Mouse (Mus musculus) ovary, adult 18-20 months (tissue): Measurements from ENCODE around the gene Il6ra.
"Not testable (repeated sequence)": the region's sequence is repeated elsewhere in the genome, so short reads cannot be mapped to it uniquely, and the experiment has no call there.

Experiments used
- DNase-seq: peaks from one replicate; pipeline ENCODE4 v3.0.0; 2022; ENCODE audit warnings: low spot score, mixed read lengths

Il6ra gene

DNA sequence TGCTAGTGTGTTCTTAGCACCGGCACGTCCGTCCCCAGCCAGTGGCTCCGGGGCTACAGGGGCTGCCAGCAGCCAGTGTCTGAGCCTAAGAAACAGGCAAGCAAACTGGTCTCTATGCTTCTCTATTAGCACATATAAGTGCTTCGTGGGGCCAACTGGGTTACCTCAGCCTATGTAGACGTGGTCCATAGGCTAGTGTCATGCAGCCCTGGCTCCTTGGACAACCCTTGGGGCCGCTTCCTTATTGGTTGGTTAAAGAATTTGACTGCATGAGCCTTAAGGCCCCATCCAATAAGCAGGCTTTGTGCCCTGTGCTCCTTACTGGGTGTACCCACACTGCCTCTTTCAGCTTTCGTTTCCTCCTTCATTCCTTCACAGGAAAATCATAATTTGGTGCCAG, 37.2 kb downstream of the Il6ra start:
- no peak for DNase-seq

DNA sequence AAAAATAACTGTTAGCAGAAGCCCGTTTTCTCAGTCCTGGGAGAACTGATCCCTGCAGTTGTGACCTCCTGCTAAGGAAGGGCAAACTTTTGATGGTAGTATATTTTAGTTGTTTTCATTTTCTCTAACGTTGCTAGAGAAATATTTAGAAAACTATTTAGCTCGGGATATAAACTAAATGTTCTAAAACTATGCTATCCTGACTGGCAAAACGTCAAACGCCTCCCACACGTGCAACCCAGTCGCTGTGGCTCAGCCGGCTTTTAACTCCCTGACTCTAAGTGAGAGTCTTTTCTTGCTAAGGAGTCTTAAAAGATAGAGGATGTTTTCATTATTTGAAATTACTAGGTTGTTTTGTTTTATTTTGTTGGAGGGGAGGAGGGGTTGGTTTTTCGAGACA, 38.0 kb downstream of the Il6ra start:
- DNase-seq: no peak

DNA sequence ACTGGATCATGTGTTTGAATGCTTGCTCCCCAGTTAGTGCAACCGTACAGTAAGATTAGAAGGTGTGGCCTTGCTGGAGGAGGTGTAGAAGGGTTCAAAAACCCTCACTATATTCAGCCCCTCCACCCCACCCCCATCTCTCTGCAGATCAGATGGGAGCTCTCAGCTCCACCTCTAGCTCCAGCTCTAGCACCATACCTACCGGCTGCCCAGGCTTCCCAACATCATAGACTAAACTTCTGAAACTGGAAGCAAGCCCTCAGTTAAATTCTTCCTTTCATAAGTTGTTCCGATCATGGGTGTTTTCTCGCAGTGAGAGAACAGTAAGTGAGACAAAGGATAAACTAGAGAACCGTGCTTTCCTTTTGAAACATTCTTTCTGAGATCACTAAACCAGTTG, 38.9 kb downstream of the Il6ra start:
- no peak for DNase-seq

DNA sequence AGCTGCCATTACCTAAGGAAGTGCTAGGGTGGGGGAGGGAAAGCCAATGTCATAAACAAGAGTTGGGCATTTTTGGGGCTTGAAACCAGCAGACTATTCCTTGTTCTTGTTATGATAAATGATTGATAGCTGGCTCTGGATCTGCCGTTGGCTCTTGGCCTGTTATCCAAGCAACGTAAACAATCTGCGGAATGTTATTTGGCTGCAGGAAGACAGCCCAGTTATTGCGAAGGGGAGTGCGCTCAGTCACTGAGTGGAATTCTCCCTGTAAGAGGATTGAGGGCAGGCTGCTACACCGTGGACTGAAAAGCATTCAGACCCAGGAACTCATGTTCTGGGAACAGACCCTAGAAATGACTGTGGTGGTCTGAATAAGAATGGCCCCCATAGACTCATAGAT, 40.3 kb downstream of the Il6ra start:
- no peak for DNase-seq

DNA sequence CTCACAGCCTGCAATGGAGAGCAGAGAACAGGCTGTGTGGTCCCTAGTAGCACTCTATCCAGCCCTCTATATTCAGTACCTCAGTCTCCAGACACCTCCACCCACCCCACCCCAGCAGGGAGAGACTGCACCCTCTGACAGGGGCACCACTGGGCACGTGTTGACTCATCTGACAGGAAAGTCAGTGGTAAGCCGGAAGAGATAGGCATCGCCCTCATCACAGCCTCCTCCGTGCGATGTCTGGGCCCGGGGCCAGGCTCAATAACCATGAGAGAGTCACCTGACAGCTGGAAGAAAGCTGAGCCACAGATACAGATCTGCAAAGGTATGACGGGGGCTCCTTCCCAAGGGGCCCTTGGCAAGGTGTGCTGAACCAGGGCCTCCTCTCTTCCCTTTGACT, 40.8 kb downstream of the Il6ra start:
- no peak for DNase-seq

DNA sequence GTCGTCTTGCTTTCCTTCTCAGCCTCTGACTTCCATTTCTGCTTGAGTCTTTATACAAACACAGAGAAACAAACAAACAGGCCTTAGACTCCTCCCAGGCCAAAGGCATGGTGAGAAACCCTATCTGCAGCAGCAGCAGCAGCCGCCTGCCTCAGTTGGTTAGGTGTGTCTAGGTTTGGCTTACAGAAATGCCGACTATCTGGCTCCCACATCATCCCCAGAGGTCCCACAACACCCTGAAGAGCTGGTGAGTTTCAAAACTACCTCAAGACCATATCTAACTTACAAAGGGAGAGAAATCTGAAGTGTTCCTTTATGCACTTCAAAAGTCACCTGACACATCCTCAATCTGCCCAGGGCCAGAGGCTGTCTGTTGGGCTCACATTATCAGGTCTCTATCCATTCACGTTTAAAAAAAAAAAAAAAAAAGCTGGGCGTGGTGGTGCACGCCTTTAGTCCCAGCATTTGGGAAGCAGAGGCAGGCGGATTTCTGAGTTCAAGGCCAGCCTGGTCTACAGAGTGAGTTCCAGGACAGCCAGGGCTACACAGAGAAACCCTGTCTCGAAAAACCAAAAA, 41.6 kb downstream of the Il6ra start:
- DNase-seq: no peak

DNA sequence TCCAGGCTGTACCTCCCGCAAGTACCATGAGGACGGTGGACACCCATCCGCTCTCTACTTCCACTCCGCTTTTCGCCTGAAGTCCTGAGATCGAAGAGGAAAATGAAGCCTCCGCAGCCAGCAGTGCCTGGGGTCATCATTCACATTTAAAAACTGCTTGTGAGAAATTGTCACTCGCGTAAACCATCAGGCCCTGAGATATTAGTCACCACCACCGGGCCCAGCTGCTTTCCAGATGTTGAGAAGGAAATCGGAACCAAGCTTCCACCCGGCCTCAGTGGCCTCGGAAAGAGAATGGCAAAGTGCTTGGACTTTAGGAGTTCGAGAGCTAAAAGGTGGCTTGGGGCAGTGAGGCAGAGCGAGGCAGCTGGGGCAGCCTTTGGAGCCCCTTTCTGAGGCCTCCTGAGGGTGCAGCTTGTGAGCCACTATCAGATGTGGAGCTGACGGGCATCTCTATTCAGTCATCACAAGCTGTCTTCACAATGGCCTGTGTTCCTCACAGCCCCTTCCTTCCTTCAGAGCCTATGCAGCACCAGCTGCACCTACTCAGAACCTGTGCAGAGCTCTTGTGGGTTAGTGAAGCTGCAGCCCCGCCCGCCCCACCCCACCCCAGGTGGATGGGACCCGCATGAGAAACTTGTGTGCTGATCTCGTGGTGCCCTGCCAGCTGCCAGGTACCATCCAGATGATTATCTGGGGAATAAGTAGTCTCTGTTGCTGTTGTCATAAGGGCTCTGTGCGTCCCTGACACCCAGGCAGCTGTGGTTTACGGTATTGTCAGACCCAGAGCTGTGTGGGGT, 42.3 kb downstream of the Il6ra start:
- no peak for DNase-seq

DNA sequence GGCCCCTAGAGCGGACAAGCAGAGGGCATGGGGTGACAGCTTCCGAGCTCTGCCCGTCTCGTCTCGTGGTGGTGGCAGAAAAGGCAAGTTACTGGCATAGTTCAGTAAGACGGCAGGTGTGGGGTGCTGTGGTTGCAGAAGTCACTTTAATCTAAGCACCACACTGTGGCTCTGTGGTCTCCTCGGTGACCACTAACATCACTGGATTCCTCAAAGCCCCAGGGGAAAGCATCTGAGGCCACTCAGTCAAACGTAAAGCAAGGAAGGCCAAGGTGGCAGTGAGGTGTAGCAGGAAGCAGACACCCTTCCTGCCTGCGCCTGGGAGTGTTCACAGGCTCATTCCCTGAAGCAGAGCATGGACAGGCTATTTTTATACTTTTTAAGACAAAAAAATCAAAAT, 43.4 kb downstream of the Il6ra start:
- no peak for DNase-seq

DNA sequence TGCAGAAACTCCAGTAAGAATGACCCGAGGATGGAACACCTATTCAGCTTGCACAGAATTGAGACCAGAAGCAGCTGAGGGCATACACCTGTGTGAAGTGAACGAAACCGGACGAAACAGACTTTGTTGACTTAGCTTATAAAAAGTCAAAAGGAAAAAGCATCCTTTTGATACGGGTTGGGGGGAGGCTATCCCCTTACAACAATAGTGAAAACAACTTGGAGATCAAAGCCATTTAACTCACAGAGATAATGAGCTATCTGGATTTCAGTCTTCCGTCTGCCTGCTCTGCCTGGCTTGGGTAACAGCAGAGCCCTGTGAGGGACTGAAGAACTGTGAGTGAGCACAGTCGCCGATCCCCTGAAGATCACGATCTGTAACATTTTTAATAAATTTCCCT, 44.0 kb downstream of the Il6ra start:
- no peak for DNase-seq

DNA sequence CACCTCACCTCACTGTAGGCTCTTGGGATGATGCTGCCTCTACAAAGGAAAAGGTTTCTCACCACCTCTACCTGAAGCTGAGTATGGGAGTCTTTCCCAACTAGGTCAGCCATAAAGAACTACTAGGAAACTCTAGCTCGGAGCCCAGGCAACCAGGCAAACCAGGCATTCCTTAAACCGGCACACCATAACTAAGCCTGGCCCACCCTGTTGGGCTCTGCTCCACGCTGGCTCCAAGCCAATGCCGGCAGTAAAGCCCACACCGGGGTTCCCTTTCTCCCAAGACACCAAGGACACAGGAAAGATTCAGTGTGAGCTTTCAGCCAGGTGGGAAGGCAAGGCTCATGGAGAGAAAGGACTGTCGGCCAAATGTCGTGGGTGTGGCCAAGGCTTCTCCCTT, 44.6 kb downstream of the Il6ra start:
- DNase-seq: no peak

DNA sequence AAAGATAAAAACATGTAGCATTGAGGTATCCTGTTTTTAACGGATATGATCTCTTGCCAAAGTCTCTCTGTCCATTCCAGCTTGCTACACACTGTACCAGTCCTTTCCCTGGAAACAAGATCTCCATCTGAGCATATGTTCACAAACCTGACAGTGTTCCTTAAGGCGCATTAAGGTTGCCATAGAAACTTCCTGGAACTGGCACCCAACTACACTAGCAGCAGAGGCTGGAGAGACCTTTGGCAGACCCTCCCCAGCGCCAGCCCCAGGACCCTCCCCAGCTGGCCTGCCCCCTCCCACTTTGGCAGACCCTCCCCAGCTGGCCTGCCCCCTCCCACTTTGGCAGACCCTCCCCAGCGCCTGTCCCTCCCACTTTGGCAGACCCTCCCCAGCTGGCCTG, 45.3 kb downstream of the Il6ra start:
- no peak for DNase-seq

DNA sequence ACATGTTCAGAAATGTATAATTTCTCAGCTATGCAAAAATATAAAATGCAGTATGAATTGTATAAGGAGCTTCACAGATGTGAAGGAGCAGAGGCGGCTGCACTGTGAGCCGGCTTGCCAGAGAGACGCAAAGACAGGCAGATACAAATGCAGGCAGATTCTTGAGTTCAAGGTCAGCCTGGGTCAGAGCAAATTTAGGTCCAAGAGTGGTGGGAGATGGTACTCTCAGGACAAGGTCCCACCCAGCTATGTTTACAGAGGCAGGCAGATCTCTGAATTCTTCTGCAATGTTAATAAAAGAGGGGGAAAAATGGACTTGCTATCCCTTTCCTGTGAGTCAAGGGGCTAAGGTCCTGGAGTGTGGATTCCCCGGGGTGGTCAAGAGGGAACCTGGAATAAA, 47.2 kb downstream of the Il6ra start:
- no peak for DNase-seq

DNA sequence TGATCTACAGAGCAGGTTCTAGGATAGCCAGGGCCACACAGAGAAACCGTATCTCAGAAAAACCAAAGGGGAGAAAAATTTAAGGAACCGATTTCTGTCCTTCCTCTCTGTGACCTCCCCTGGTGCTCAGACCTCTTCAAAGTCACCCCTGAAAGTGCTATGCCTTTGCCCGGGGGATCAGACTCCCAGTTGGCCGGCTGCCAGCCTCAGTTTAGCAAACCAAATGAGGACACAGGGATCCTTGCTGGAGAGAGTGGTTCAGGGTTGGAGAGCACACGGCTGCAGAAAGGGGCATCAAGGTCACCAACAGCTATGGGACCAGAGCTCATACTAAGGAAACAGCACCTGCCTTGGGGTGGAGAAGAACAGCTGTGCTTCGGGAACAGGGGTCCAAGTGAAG, 48.0 kb downstream of the Il6ra start:
- no peak for DNase-seq

DNA sequence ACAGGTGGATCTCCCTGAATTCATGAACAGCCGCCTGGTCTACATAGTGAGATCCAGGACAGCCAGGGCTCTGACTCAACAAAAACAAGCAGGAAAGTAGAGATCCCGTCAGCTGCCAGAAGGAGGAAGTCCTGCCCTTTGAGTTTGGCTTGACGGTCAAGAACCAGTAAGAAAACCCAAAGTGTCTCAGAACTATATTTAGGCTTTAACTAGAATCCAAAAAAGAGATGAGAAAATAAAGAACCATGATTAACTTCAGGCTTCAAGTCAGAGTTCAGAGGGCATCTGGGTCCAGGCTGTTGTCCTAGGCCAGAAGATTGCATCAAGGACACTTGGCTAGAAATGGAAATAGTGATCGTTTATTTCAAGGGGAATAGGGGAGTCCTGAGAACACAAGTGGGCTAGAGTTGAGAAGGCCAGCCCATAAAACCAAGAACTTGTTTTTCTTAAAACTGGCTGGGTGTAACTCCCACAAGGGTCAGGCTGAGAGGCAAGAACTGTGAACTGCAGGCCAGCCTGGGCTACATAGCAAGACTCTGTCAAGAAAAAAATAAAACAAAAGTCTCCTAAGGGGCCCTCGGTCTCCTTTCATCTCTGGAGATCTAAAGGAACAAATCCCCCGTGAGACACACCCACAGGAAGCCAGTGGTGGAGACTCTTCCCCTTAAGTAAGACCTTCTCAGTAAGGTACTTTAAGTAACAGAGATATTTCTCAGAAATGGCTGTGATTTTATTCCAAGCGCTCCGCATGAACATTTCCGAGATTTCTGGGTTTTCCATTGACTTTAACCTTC, 49.1 kb downstream of the Il6ra start:
- DNase-seq: no peak

DNA sequence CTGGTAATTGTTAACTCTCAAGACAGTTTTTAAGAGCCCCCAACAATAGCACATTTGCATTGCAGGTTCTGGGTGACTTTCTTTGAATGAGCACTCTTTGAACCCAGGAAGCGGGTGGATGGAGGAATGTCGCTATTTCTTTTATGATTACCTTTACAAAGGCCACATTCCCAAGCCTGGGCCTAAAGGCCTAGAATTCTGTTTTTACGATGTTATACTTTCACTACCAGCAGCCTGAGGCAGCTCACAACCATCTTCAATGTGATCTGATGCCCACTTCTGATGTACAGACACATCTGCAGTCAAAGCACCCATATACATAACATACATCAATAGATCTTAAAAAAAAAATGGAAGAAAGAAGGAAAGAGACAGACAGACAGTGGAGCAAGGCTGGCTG, 49.7 kb downstream of the Il6ra start:
- DNase-seq: not testable (repeated sequence)

DNA sequence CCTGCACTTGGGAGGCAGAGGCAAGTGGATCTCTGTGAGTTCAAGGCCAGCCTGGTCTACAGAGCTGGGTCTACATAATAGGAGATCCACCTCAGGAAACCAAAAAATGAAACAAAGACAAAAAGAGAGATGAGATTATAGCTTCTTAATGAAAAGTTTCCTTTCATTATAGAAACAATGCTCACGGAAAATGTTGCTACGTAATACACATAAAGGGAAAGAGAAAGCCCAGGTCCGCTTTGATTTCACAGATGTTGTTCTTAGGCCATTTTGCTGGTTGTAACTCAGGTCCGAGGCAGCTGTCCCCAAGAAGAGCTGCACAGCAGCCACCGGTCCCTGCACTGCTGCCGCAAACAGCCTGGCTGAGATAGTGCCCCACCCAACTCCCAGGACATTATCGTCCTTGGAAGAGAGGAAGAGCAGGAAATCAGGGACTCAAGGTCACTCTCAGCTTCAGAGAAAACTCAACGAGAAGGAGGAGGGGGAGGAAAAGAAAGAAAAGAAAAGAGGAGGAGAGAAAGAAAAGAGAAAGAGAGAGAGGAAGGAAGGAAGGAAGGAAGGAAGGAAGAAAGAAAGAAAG, 50.7 kb downstream of the Il6ra start:
- no peak for DNase-seq

DNA sequence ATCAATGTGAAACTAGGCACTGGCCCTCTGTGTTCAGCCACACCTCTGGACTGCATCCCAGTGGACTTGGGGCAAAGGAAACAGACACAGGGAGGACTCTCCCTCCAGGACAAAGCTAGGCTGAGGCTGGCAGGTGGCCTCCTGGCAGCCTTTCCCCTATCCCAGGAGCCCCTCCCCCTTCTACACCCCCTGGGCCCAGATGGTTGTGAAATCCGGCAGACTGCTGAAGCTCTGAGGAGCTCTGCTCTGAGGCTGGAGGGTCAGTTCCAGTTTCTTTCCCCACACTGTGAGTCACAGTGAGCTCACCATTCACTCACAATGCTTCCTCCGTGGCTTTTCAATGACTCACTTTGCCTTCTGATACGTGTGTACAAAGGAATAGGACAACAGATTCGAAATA, 51.9 kb downstream of the Il6ra start:
- peak; percentile 69 for DNase-seq

DNA sequence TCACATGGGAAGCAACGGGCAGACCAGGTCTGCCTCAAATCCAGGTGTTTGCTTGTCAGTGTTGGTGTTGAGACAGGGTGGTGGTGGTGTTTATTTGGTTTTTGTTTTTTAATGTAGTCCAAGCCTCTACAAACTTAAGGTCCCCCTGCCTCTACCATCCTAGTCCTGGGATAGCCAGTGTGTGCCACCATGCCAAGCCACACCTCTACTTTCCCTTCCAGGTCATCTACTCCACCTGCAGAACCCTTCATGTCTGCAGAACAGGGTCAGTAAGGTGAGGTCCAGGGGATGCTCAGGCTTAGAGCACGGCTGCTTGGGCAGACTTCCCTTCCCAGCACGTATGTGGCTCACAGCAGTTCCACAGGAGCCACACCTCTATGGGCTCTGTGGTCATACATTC, 52.7 kb downstream of the Il6ra start:
- no peak for DNase-seq

DNA sequence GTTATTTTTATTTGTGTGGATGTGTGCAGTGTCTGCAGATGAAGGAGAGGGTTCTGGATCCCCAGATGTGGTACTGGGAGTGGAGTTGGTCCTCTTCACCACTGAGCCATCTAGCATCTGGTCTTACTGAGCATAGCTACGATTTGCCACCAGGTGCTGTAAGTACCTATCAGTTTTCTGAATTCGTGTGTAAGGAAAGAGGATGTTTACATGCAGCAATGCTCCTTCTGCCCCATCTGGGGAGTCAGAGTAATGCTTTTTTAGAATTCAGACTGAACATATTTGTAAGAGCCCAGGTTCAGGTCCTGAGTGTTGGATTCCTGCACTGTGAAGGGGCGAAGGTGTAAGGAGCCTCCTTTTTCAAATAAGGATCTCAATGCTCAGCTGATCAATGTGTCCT, 53.1 kb downstream of the Il6ra start:
- no peak for DNase-seq

DNA sequence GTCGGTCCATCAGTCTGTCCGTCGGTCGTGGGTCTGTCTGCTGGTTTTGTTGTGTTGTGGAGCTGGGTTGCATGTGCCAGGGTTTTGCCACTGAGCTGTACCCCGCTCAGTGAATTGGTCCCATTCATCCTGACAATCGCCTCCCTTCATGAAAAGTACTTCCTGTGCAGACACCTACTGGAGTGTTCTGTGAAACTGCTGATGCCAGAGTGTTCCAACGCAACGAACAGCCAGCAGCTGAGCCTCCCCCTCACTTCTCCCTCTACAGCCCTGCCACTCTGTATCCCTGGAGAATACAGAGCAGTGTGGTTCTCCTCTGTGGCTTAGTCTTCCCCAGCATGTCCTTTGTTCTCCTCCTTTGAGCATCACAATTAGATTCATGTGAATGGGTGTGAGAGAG, 54.1 kb downstream of the Il6ra start:
- no peak for DNase-seq

DNA sequence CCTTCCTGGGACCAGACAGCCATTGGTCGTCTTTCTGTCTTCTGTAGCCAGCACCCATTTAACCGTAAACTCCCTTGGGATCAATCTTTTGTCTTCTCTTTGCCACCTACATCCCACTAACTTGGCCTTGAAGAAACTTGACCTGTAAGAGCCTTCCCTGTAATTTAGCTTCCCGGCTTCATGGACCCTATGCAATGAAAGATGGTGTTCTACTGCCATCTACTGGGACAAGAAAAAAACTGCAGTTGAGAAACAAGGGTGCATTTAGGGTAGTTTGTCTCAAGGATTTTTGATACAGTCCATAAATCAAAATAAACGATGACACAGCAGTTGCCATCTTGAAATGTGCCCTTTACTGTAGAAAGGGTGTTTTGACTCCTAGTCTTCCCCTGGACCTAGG, 54.9 kb downstream of the Il6ra start:
- DNase-seq: no peak

DNA sequence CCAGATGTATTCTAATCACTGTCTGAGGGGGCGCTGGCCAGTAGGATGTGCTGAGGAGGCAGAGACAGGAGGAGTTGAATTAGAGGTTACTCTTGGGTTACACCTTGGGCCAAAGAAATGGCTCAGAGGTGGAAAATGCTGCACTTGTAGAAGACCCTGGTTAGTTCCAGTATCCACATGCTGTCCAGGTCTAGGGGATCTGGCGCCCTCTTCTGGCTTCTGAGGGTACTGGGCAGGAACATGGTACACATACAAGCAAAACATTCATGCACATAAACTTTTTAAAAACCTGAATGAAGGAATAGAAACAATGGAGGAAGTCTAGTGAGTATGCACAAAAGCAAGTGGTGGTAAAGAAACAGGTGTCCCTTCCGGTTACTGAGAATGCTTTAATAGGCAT, 55.6 kb downstream of the Il6ra start:
- DNase-seq: no peak

DNA sequence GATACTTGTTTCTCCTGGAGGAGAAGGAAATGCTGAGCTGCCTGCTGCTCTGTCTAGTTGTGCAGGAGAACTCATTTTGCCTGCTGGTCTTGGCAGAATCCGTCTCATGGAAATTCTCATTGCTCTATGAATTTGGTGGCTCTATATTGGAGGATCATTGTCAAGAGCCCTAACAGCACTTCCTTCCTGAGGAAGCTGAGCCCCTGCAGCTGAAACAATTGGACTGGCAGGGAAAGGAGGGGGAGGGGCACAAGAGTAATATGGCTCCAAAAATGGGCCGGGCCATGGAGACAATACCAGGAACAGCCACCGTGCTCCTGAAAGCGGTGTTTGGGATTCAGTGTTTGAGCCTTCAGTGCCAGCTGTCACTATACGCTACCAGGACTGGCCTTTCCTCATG, 59.2 kb downstream of the Il6ra start:
- no peak for DNase-seq
